Mouse (Mus musculus) induced T-regulatory cell, adult 2 months (primary cell): ENCODE measurements around the gene Sgip1.

Experiments used
- DNase-seq: peaks from one replicate; pipeline ENCODE4 v3.0.0-alpha.2; 2012; ENCODE audit warnings: low read depth

Sgip1 gene

GRCm38 (mm10) chr4:102741287-102741686, at the start of gene Sgip1:
Sgip1 (plus strand) TSS chr4:102741297.
- DNase-seq = peak; percentile 1

- DNase-seq = no peak
Observed at GRCm38 (mm10) chr4:102691402-102691801, 49.7 kb upstream of the Sgip1 start.

- no peak for DNase-seq
Observed at GRCm38 (mm10) chr4:102697966-102698365, 43.1 kb upstream of the Sgip1 start.

- DNase-seq = peak; percentile 57
Observed at GRCm38 (mm10) chr4:102711731-102712130, 29.4 kb upstream of the Sgip1 start.

- DNase-seq = no peak
Observed at GRCm38 (mm10) chr4:102715532-102715931, 25.6 kb upstream of the Sgip1 start.

- DNase-seq = no peak
Observed at GRCm38 (mm10) chr4:102717123-102717828, 23.8 kb upstream of the Sgip1 start.

GRCm38 (mm10) chr4:102719535-102719934, 21.6 kb upstream of the Sgip1 start:
- DNase-seq = peak; percentile 34

- DNase-seq = no peak
Observed at GRCm38 (mm10) chr4:102719951-102720350, 21.1 kb upstream of the Sgip1 start.

GRCm38 (mm10) chr4:102724442-102724841, 16.7 kb upstream of the Sgip1 start:
- DNase-seq = peak; percentile 12

GRCm38 (mm10) chr4:102730976-102731375, 10.1 kb upstream of the Sgip1 start:
- DNase-seq = no peak

GRCm38 (mm10) chr4:102734022-102734657, 7.0 kb upstream of the Sgip1 start:
- no peak for DNase-seq

GRCm38 (mm10) chr4:102753334-102754090, 12.4 kb downstream of the Sgip1 start:
- no peak for DNase-seq

GRCm38 (mm10) chr4:102759095-102759890, 18.2 kb downstream of the Sgip1 start:
- peak; percentile 11 for DNase-seq

- peak; percentile 18 for DNase-seq
Observed at GRCm38 (mm10) chr4:102760042-102760821, 19.1 kb downstream of the Sgip1 start.

- no peak for DNase-seq
Observed at GRCm38 (mm10) chr4:102762075-102762474, 21.0 kb downstream of the Sgip1 start.

- DNase-seq = no peak
Observed at GRCm38 (mm10) chr4:102769070-102769469, 28.0 kb downstream of the Sgip1 start.

- no peak for DNase-seq
Observed at GRCm38 (mm10) chr4:102769936-102770335, 28.8 kb downstream of the Sgip1 start.

- no peak for DNase-seq
Observed at GRCm38 (mm10) chr4:102771598-102772357, 30.7 kb downstream of the Sgip1 start.

GRCm38 (mm10) chr4:102773225-102773624, 32.1 kb downstream of the Sgip1 start:
- DNase-seq = peak; percentile 7

GRCm38 (mm10) chr4:102773841-102774240, 32.7 kb downstream of the Sgip1 start:
- DNase-seq = no peak
